Mouse (Mus musculus) stomach, embryonic 16.5 days (tissue): ENCODE data around the gene BC003965. TPM values are rescaled to one million over a fixed set of nuclear protein-coding genes. Genes with fewer than 3 reads are reported as not detected.
"Not testable (repeated sequence)": the region's sequence is repeated elsewhere in the genome, so short reads cannot be mapped to it uniquely, and the experiment has no call there.

Experiments used
- ATAC-seq: fragments of 200-750 bp; cut with Nextera tagmentation; 2 replicates; pipeline ENCODE4 v1.8.0; 2017; ENCODE audit warnings: moderate number of reproducible peaks, moderate TSS enrichment; ENCODE audit not compliant: insufficient read depth, low FRiP score
- H3K27ac ChIP-seq: fragments of 300-500 bp; sonication (generic); 2 replicates; pipeline ENCODE4 v1.5.1; 2014; ENCODE audit warnings: low read length
- H3K27me3 ChIP-seq: fragments of 300-500 bp; sonication (generic); 2 replicates; pipeline ENCODE4 v1.6.1; 2014; ENCODE audit warnings: low read length, control low read depth, mixed read lengths; ENCODE audit not compliant: control insufficient read depth, insufficient read depth
- H3K36me3 ChIP-seq: fragments of 300-500 bp; sonication (generic); 2 replicates; pipeline ENCODE4 v1.6.1; 2014; ENCODE audit warnings: low read length; ENCODE audit not compliant: control insufficient read depth, insufficient read depth
- H3K4me1 ChIP-seq: fragments of 300-500 bp; sonication (generic); 2 replicates; pipeline ENCODE4 v1.6.1; 2014; ENCODE audit warnings: low read length, control low read depth, mixed read lengths; ENCODE audit not compliant: control insufficient read depth, insufficient read depth
- H3K4me2 ChIP-seq: fragments of 300-500 bp; sonication (generic); 2 replicates; pipeline ENCODE4 v1.6.1; 2014; ENCODE audit warnings: low read depth, low read length, mixed read lengths
- H3K4me3 ChIP-seq: fragments of 300-500 bp; sonication (generic); replicated peaks from 2 replicates; pipeline ENCODE4 v1.5.1; 2014; ENCODE audit warnings: mild to moderate bottlenecking, low read length
- H3K9ac ChIP-seq: fragments of 300-500 bp; sonication (generic); 2 replicates; pipeline ENCODE4 v1.6.1; 2014; ENCODE audit warnings: low read length
- H3K9me3 ChIP-seq: fragments of 300-500 bp; sonication (generic); replicated peaks from 2 replicates; pipeline ENCODE4 v1.6.1; 2016; ENCODE audit warnings: low read length, control low read depth; ENCODE audit not compliant: control insufficient read depth
- WGBS: fragments of 180-500 bp; shearing (Covaris S2); extraction: QIAGEN DNeasy Blood & Tissue Kit; methylation state at CpG from one replicate; pipeline ENCODE4 v1.1.7; 2014; 5-methylcytosine and 5-hydroxymethylcytosine counted together
- polyA plus RNA-seq: library from polyadenylated mRNA; unstranded; fragments of >200 nt; fragmentation: Nextera tagmentation; extraction: Ambion mirVana; gene quantifications from 2 replicates; pipeline ENCODE4 v1.2.1, GENCODE M21; 2015

BC003965 gene
- polyA plus RNA-seq, 1 experiment from 2014 or later, result 33.5 TPM

GRCm38 (mm10) chr17:25210680-25211466, 26.5 kb downstream of the BC003965 start:
- Histone ChIP-seq H3K9me3 (no peaks in the 10 kb centered on the region), H3K4me2 (no peak overlapping the region), H3K9ac (no peak overlapping the region), H3K4me3 (no peak overlapping the region), H3K27ac (no peak overlapping the region), H3K27me3 (no peaks in the 10 kb centered on the region), H3K36me3 (peaks cover 37% of the 10 kb centered on the region; the same call in 1 of the 2 replicates), H3K4me1 (no peaks in the 10 kb centered on the region)
- no peak for ATAC-seq
- WGBS, result 80% methylated on average over 15 of the region's 15 CpGs

- Histone ChIP-seq H3K9me3 (no peaks in the 10 kb centered on the region), H3K9ac (no peak overlapping the region), H3K36me3 (peaks cover 41% of the 10 kb centered on the region; the same call in 1 of the 2 replicates), H3K27ac (no peak overlapping the region), H3K4me1 (no peaks in the 10 kb centered on the region), H3K4me3 (no peak overlapping the region), H3K27me3 (no peaks in the 10 kb centered on the region), H3K4me2 (no peak overlapping the region)
- WGBS, result 78% methylated on average over 4 of the region's 4 CpGs
- no peak for ATAC-seq
These were observed 27.4 kb downstream of the BC003965 start for GRCm38 (mm10) chr17:25211705-25212104.

- Histone ChIP-seq H3K36me3 (peaks cover 25% of the 10 kb centered on the region; the same call in 1 of the 2 replicates), H3K9me3 (no peaks in the 10 kb centered on the region), H3K27ac (no peak overlapping the region), H3K27me3 (no peaks in the 10 kb centered on the region), H3K9ac (no peak overlapping the region), H3K4me1 (no peaks in the 10 kb centered on the region), H3K4me2 (no peak overlapping the region), H3K4me3 (no peak overlapping the region)
- WGBS, result 77% methylated on average over 3 of the region's 3 CpGs
- ATAC-seq, result no peak
These were observed 31.1 kb downstream of the BC003965 start for GRCm38 (mm10) chr17:25215431-25215830.

- Histone ChIP-seq H3K4me3 (no peak overlapping the region), H3K27me3 (no peaks in the 10 kb centered on the region), H3K9ac (no peak overlapping the region), H3K36me3 (peaks cover 18% of the 10 kb centered on the region; the same call in 1 of the 2 replicates), H3K4me1 (peaks cover 15% of the 10 kb centered on the region), H3K27ac (no peak overlapping the region), H3K4me2 (no peak overlapping the region), H3K9me3 (no peaks in the 10 kb centered on the region)
- 89% methylated on average over 9 of the region's 9 CpGs for WGBS
- no peak for ATAC-seq
These were observed 34.6 kb downstream of the BC003965 start for GRCm38 (mm10) chr17:25218967-25219366.

GRCm38 (mm10) chr17:25219492-25220295, 35.3 kb downstream of the BC003965 start:
- no peak for ATAC-seq
- H3K9me3 ChIP-seq, result no peaks in the 10 kb centered on the region
- H3K4me1 ChIP-seq, result peaks cover 15% of the 10 kb centered on the region
- H3K4me2 ChIP-seq, result no peak overlapping the region
- H3K36me3 ChIP-seq, result peaks cover 10% of the 10 kb centered on the region; the same call in 1 of the 2 replicates
- no peak overlapping the region for H3K27ac ChIP-seq
- H3K4me3 ChIP-seq, result no peak overlapping the region
- WGBS, result 92% methylated on average over 15 of the region's 15 CpGs
- H3K27me3 ChIP-seq, result no peaks in the 10 kb centered on the region
- H3K9ac ChIP-seq, result no peak overlapping the region

- H3K27me3 ChIP-seq, result no peaks in the 10 kb centered on the region
- ATAC-seq, result no peak
- H3K9ac ChIP-seq, result no peak overlapping the region
- H3K27ac ChIP-seq, result no peak overlapping the region
- 81% methylated on average over 1 of the region's 1 CpGs for WGBS
- no peak overlapping the region for H3K4me3 ChIP-seq
- no peaks in the 10 kb centered on the region for H3K9me3 ChIP-seq
- H3K36me3 ChIP-seq, result 0 out of 2 replicates have a peak, but pooled peaks cover 7% of the 10 kb centered on the region
- H3K4me1 ChIP-seq, result peaks cover 15% of the 10 kb centered on the region
- no peak overlapping the region for H3K4me2 ChIP-seq
These were observed 36.4 kb downstream of the BC003965 start for GRCm38 (mm10) chr17:25220746-25221145.

GRCm38 (mm10) chr17:25221821-25222503, 37.6 kb downstream of the BC003965 start:
- ATAC-seq, result peak; percentile 92
- no peaks in the 10 kb centered on the region for H3K27me3 ChIP-seq
- H3K4me3 ChIP-seq, result peak overlapping the region; percentile 47
- peak overlapping the region; percentile 71 for H3K9ac ChIP-seq
- 3% methylated on average over 21 of the region's 30 CpGs for WGBS
- H3K36me3 ChIP-seq, result no peaks in the 10 kb centered on the region
- H3K9me3 ChIP-seq, result no peaks in the 10 kb centered on the region
- peak overlapping the region; percentile 66; the same call in 1 of the 2 replicates for H3K27ac ChIP-seq
- peaks cover 15% of the 10 kb centered on the region for H3K4me1 ChIP-seq
- H3K4me2 ChIP-seq, result peak overlapping the region; percentile 69

GRCm38 (mm10) chr17:25222504-25222940, 38.2 kb downstream of the BC003965 start:
- H3K4me3 ChIP-seq, result peak overlapping the region; percentile 47
- 15% methylated on average over 9 of the region's 28 CpGs for WGBS
- H3K9ac ChIP-seq, result peak overlapping the region; percentile 34
- peak; percentile 86 for ATAC-seq
- H3K4me1 ChIP-seq, result peaks cover 15% of the 10 kb centered on the region
- H3K4me2 ChIP-seq, result peak overlapping the region; percentile 69
- H3K9me3 ChIP-seq, H3K27me3 ChIP-seq, H3K27ac ChIP-seq, H3K36me3 ChIP-seq: not testable (repeated sequence)
